ENCODE assay signal across 8 mouse cellular contexts in genomic region chr1:134456060-134456459, GRCm38 (mm10). TPM values are rescaled to one million over a fixed set of nuclear protein-coding genes. Genes with fewer than 3 reads are reported as not detected.
DNase-seq lines count a peak whose midpoint lies in the region; ATAC-seq and TF ChIP-seq lines count a peak whose summit lies in the region.

No protein-coding gene starts in this region.

- H3K9ac ChIP-seq in lung, embryonic 14.5 days = peak overlapping the region; percentile 95
- H3K9ac ChIP-seq in embryonic facial prominence, embryonic 13.5 days = peak overlapping the region; percentile 95
- H3K9ac ChIP-seq in intestine, embryonic 15.5 days = peak overlapping the region; percentile 98
- peak overlapping the region; percentile 66 for H3K9ac ChIP-seq in neural tube, embryonic 12.5 days

- peak overlapping the region; percentile 85 for H3K4me3 ChIP-seq in lung, embryonic 14.5 days (ENCODE audit: low read depth, low read length)
- H3K4me3 ChIP-seq in embryonic facial prominence, embryonic 13.5 days = peak overlapping the region; percentile 97
- peak overlapping the region; percentile 96 for H3K4me3 ChIP-seq in intestine, embryonic 15.5 days (replicated peaks)
- H3K4me3 ChIP-seq in neural tube, embryonic 12.5 days = peak overlapping the region; percentile 71

- no peak for DNase-seq in lung, embryonic 14.5 days
- DNase-seq in lung, postnatal 36 days = no peak
- DNase-seq in adrenal gland, adult 18-20 months (ENCODE audit: low spot score in 2 of 2) = no peak
- DNase-seq in thymus, postnatal 0 days (ENCODE audit: low spot score) = no peak
- DNase-seq in spleen, postnatal 36 days (ENCODE audit: low spot score in 2 of 2) = no peak

- H3K4me2 ChIP-seq in lung, embryonic 14.5 days = peak overlapping the region; percentile 63
- H3K4me2 ChIP-seq in embryonic facial prominence, embryonic 13.5 days = peak overlapping the region; percentile 78
- H3K4me2 ChIP-seq in intestine, embryonic 15.5 days (replicated peaks) = peak overlapping the region; percentile 77
- peak overlapping the region; percentile 72 for H3K4me2 ChIP-seq in neural tube, embryonic 12.5 days (replicated peaks)

- 19% methylated on average over 5 of the region's 5 CpGs for WGBS in lung, embryonic 14.5 days
- WGBS in embryonic facial prominence, embryonic 13.5 days = 21% methylated on average over 5 of the region's 5 CpGs
- 16% methylated on average over 5 of the region's 5 CpGs for WGBS in intestine, embryonic 15.5 days
- WGBS in neural tube, embryonic 12.5 days = 25% methylated on average over 5 of the region's 5 CpGs

- H3K27me3 ChIP-seq in lung, embryonic 14.5 days (ENCODE audit: insufficient read depth, low read length) = no peaks in the 10 kb centered on the region
- no peaks in the 10 kb centered on the region for H3K27me3 ChIP-seq in embryonic facial prominence, embryonic 13.5 days
- H3K27me3 ChIP-seq in intestine, embryonic 15.5 days (replicated peaks) = no peaks in the 10 kb centered on the region
- H3K27me3 ChIP-seq in neural tube, embryonic 12.5 days (replicated peaks) = no peaks in the 10 kb centered on the region; the same call in 1 of the 2 replicates

- H3K27ac ChIP-seq in lung, embryonic 14.5 days (ENCODE audit: low read depth) = no peak overlapping the region
- no peak overlapping the region for H3K27ac ChIP-seq in embryonic facial prominence, embryonic 13.5 days
- H3K27ac ChIP-seq in intestine, embryonic 15.5 days = no peak overlapping the region
- H3K27ac ChIP-seq in neural tube, embryonic 12.5 days = no peak overlapping the region

- 0 out of 2 replicates have a peak, but pooled peaks cover 4% of the 10 kb centered on the region for H3K4me1 ChIP-seq in lung, embryonic 14.5 days (ENCODE audit: insufficient read depth)
- peaks cover 21% of the 10 kb centered on the region for H3K4me1 ChIP-seq in embryonic facial prominence, embryonic 13.5 days
- H3K4me1 ChIP-seq in intestine, embryonic 15.5 days (replicated peaks) = peaks cover 6% of the 10 kb centered on the region; the same call in 1 of the 2 replicates
- peaks cover 6% of the 10 kb centered on the region; the same call in 1 of the 2 replicates for H3K4me1 ChIP-seq in neural tube, embryonic 12.5 days

- no peak for ATAC-seq in lung, embryonic 14.5 days (ENCODE audit: insufficient read depth)
- ATAC-seq in embryonic facial prominence, embryonic 13.5 days (ENCODE audit: insufficient number of reproducible peaks, insufficient read depth, low FRiP score, low TSS enrichment, low read depth) = no peak
- ATAC-seq in intestine, embryonic 15.5 days = no peak
- no peak for ATAC-seq in neural tube, embryonic 12.5 days (ENCODE audit: low FRiP score, low read depth)

- H3K9me3 ChIP-seq in lung, embryonic 14.5 days (ENCODE audit: low read depth, low read length) = no peaks in the 10 kb centered on the region
- no peaks in the 10 kb centered on the region for H3K9me3 ChIP-seq in embryonic facial prominence, embryonic 13.5 days
- H3K9me3 ChIP-seq in intestine, embryonic 15.5 days = no peaks in the 10 kb centered on the region
- no peaks in the 10 kb centered on the region for H3K9me3 ChIP-seq in neural tube, embryonic 12.5 days

- H3K36me3 ChIP-seq in lung, embryonic 14.5 days (ENCODE audit: insufficient read depth) = peaks cover 28% of the 10 kb centered on the region
- H3K36me3 ChIP-seq in embryonic facial prominence, embryonic 13.5 days = peaks cover 26% of the 10 kb centered on the region
- peaks cover 3% of the 10 kb centered on the region; the same call in 1 of the 2 replicates for H3K36me3 ChIP-seq in intestine, embryonic 15.5 days
- H3K36me3 ChIP-seq in neural tube, embryonic 12.5 days = peaks cover 23% of the 10 kb centered on the region

- TF ChIP-seq CTCF in lung, embryonic 14.5 days (IDR thresholded peaks at IDR 0.05; ENCODE audit: low read depth) = no peak

RNA-seq across cellular contexts. Expression of gene Klhl12, which starts 0.7 kb away (rescaled TPM):
- 26.6 and 29.9 TPM in 2 replicates for polyA plus RNA-seq in lung, embryonic 14.5 days (2014; fragmentation: Nextera tagmentation; extraction: Ambion mirVana)
- polyA plus RNA-seq in embryonic facial prominence, embryonic 13.5 days (2015; fragmentation: Nextera tagmentation; extraction: Ambion mirVana) = 31.7 and 33.1 TPM in 2 replicates
- polyA plus RNA-seq in intestine, embryonic 15.5 days (2015; fragmentation: Nextera tagmentation; extraction: Ambion mirVana) = 21.7 and 22.2 TPM in 2 replicates
- polyA plus RNA-seq in neural tube, embryonic 12.5 days (2016; fragmentation: Nextera tagmentation; extraction: Ambion mirVana) = 31.8 and 33.2 TPM in 2 replicates
- total RNA-seq in adrenal gland, adult 18-20 months (2021) = 10 to 100 TPM; 18.7 to 20.7 TPM
- polyA plus RNA-seq in thymus, postnatal 0 days (2015; fragmentation: Nextera tagmentation; extraction: Ambion mirVana) = 12.7 and 14.3 TPM in 2 replicates

RNA-seq across cellular contexts. Expression of gene Rabif, which starts 38.4 kb away (rescaled TPM):
- polyA plus RNA-seq in lung, embryonic 14.5 days (2014; fragmentation: Nextera tagmentation; extraction: Ambion mirVana) = 38.4 and 39.6 TPM in 2 replicates
- 41.1 and 41.6 TPM in 2 replicates for polyA plus RNA-seq in embryonic facial prominence, embryonic 13.5 days (2015; fragmentation: Nextera tagmentation; extraction: Ambion mirVana)
- 37.3 and 38.7 TPM in 2 replicates for polyA plus RNA-seq in intestine, embryonic 15.5 days (2015; fragmentation: Nextera tagmentation; extraction: Ambion mirVana)
- 47.2 and 50.8 TPM in 2 replicates for polyA plus RNA-seq in neural tube, embryonic 12.5 days (2016; fragmentation: Nextera tagmentation; extraction: Ambion mirVana)
- total RNA-seq in adrenal gland, adult 18-20 months (2021) = 10 to 100 TPM; 22.0 to 27.1 TPM
- 46.2 and 46.4 TPM in 2 replicates for polyA plus RNA-seq in thymus, postnatal 0 days (2015; fragmentation: Nextera tagmentation; extraction: Ambion mirVana)

RNA-seq across cellular contexts. Expression of gene Adipor1, which starts 40.9 kb away (rescaled TPM):
- 83.9 and 86.8 TPM in 2 replicates for polyA plus RNA-seq in lung, embryonic 14.5 days (2014; fragmentation: Nextera tagmentation; extraction: Ambion mirVana)
- polyA plus RNA-seq in embryonic facial prominence, embryonic 13.5 days (2015; fragmentation: Nextera tagmentation; extraction: Ambion mirVana) = 81.6 and 87.4 TPM in 2 replicates
- polyA plus RNA-seq in intestine, embryonic 15.5 days (2015; fragmentation: Nextera tagmentation; extraction: Ambion mirVana) = 77.8 and 80.5 TPM in 2 replicates
- polyA plus RNA-seq in neural tube, embryonic 12.5 days (2016; fragmentation: Nextera tagmentation; extraction: Ambion mirVana) = 71.1 and 74.5 TPM in 2 replicates
- total RNA-seq in adrenal gland, adult 18-20 months (2021) = 100 to 1,000 TPM; 132 to 137 TPM
- 65.8 and 67.9 TPM in 2 replicates for polyA plus RNA-seq in thymus, postnatal 0 days (2015; fragmentation: Nextera tagmentation; extraction: Ambion mirVana)

RNA-seq across cellular contexts. Expression of gene Cyb5r1, which starts 50.7 kb away (rescaled TPM):
- 33.9 and 37.8 TPM in 2 replicates for polyA plus RNA-seq in lung, embryonic 14.5 days (2014; fragmentation: Nextera tagmentation; extraction: Ambion mirVana)
- 34.9 and 37.4 TPM in 2 replicates for polyA plus RNA-seq in embryonic facial prominence, embryonic 13.5 days (2015; fragmentation: Nextera tagmentation; extraction: Ambion mirVana)
- 35.8 and 37.9 TPM in 2 replicates for polyA plus RNA-seq in intestine, embryonic 15.5 days (2015; fragmentation: Nextera tagmentation; extraction: Ambion mirVana)
- 27.9 and 29.8 TPM in 2 replicates for polyA plus RNA-seq in neural tube, embryonic 12.5 days (2016; fragmentation: Nextera tagmentation; extraction: Ambion mirVana)
- 10 to 100 TPM; 33.0 to 57.8 TPM for total RNA-seq in adrenal gland, adult 18-20 months (2021)
- polyA plus RNA-seq in thymus, postnatal 0 days (2015; fragmentation: Nextera tagmentation; extraction: Ambion mirVana) = 13.4 and 20.4 TPM in 2 replicates
